Mouse (Mus musculus): ENCODE measurements around the gene Nr4a1.

Nr4a1 gene

DNA sequence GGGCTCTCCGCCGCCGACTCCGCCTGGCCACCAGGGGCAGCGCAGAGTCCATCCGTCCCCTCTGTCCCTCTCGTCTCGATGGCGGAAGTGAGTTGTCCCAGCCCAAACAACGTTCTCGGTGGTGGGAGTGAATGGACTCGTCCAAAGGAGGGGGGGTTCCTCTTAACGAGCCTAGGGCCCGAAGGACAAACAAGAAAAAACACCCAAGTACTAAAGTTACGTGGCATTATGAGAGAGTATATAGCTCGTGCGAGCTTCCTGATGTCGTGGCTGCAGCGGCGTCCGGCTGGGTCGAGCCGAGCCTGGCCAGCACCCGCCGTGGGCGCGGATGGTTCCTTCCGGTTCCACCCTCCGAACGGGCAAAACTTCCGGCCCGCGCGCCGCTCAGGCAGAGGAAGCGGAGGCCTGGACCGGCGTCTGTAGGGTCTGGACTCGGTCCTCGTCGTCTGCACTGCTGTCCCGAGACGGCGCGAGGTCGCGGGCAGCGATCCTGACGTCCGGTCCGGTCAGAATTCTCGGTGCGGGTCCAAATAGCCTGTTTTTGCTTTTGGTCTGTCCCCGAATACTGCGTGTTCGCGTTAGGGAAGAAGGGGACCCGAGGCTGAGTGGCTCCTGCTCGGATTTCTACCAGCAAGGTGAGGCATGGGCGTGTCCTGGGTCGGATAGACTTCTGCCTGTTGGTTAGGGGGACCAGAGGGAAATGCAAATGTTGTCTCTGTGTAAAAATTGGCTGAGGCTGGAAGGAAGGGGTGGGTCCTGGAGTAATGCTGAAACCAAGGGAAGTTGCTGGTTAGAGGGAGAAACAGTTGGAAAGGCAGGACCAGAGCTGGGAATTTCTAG lies 30.1 kb downstream of the Nr4a1 start, which contains the start of gene Atg101:
Atg101 (plus strand) TSS at position 362 of the 840 bp plus-strand sequence.
- peak; percentile 34 for DNase-seq (ENCODE audit: extremely low read depth, low read depth, low spot score)

DNA sequence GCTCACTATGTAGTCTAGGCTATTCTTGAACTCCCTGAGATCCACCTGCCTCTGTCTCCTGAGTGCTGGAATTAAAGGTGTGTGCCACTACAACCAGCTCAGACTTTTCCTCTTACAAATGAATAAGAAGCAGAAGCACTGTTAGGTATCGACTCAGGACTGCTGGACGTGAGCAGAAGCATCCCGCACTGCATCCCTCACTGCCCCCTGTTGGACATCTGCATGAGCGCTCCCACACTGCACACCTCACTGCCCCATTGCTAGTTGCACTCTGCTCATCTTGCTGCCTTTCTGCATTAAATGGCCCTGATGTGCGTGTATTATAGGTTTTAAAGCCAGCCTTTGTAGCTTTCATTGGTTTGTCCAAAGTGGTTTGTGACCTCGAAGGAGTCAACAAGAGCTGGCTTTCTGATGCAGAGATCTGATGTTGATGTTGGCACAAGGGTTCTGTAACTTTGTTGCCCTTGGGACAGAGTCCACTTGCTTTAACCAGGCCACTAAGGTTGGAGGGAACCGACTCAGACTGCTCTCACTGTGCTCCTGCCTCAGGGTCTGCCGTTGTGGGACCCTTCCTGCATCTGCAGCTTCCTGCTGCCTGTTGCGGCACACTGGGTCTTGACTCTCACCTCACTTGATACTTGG lies 32.2 kb downstream of the Nr4a1 start:
- no peak for DNase-seq (ENCODE audit: extremely low read depth, low read depth, low spot score)

GRCm38 (mm10) chr15:101287361-101287760 lies 33.3 kb downstream of the Nr4a1 start:
- no peak for DNase-seq (ENCODE audit: extremely low read depth, low read depth, low spot score)

DNA sequence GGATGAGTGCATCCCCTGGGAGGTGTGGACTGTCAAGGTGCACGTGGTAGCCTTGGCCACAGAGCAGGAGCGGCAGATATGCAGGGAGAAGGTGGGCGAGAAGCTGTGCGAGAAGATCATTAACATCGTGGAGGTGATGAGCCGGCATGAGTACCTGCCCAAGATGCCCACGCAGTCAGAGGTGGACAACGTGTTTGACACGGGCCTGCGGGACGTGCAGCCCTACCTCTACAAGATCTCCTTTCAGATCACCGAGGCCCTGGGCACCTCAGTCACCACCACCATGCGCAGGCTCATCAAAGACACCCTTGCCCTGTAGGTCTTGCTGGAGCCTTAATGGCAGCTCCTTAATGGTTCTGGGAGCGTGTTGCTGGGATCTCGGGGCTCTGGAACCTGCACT lies 36.3 kb downstream of the Nr4a1 start:
- DNase-seq (ENCODE audit: extremely low read depth, low read depth, low spot score): no peak

DNA sequence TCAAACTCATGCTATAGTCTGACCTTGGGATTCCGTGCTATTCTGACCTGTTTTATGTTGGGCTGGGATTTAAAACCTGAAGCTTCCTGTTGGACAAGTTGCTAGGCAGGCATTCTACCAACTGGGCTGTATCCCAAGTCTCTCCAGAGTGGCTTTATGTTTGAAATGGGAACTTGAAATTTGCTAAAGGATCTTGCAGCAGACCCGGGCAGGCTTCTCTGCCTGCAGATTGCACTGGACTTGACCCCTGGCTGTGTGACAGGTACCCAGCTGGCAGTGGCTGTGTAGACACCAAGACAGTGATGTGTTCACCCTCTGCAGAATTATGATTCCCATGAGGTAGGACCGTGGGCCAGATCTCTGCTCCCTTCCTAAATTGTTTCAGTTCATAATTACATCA lies 37.9 kb downstream of the Nr4a1 start:
- peak; percentile 52 for DNase-seq (ENCODE audit: extremely low read depth, low read depth, low spot score)

GRCm38 (mm10) chr15:101293025-101293621 lies 39.1 kb downstream of the Nr4a1 start, which contains the start of gene 6030408B16Rik:
6030408B16Rik (plus strand) TSS chr15:101293212.
- no peak for DNase-seq (ENCODE audit: extremely low read depth, low read depth, low spot score)

- no peak for DNase-seq (ENCODE audit: extremely low read depth, low read depth, low spot score)
These were observed 40.2 kb downstream of the Nr4a1 start for GRCm38 (mm10) chr15:101294028-101294894.

DNA sequence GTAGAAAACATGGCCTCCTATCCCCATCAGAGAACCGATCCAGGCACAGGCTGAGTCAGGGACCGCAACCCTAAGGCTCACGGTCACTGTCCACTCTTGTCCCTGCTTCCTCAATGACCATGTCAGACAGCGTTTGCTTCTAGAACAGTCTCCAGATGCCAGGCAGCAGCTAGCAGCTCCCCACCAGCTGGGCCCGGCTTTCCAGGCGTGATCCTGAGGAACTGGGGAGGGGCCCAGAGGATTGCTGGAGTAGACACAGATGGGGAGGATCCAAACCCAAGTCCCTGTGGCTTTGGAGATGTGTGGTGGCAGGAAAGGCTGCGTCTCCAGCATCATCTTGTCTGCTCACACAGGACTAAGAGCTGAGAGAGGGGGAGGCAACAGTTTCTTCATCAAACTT lies 41.0 kb downstream of the Nr4a1 start:
- no peak for DNase-seq (ENCODE audit: extremely low read depth, low read depth, low spot score)

DNA sequence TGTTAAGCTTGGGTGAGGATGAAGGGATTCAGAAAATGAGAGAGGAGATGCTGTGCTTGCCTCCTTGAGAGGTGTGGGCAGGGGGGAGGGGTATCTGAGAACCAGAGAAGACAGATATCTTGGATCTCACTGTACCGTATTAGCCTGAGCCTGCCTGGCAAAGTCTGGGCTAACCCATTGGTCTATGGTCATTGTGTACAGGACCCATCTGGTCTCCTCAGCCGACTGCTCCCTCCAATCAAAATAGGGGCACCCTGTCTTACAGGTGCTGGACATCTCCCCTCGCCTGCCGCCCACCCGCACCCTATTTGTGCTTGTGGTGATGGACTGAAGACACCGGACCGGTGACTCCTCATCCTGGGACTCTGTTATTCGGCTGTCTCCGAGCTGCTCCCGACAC lies 41.5 kb downstream of the Nr4a1 start:
- DNase-seq (ENCODE audit: extremely low read depth, low read depth, low spot score): no peak

GRCm38 (mm10) chr15:101296091-101296490 lies 42.0 kb downstream of the Nr4a1 start:
- no peak for DNase-seq (ENCODE audit: extremely low read depth, low read depth, low spot score)

DNA sequence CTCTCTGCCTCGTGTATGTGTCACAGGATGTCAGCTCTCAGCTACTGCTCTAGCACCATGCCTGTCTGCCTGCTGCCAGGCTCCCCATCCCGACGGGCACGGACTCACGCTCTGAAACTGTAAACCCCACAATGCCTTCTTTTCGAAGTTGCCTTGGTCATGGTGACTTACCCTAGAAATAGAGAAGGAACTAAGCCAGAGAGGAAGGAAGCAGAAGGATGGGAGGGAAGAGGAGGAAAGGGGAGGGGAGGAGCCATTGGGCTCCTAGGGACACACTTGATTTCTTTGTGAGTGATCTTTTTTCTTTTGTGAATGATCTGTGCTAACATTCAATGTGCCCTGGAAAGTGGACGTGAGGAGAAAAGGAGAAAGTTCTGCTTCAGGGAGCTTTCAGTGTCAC lies 43.9 kb downstream of the Nr4a1 start:
- DNase-seq (ENCODE audit: extremely low read depth, low read depth, low spot score): no peak

GRCm38 (mm10) chr15:101298550-101298949 lies 44.5 kb downstream of the Nr4a1 start:
- DNase-seq (ENCODE audit: extremely low read depth, low read depth, low spot score): no peak

DNA sequence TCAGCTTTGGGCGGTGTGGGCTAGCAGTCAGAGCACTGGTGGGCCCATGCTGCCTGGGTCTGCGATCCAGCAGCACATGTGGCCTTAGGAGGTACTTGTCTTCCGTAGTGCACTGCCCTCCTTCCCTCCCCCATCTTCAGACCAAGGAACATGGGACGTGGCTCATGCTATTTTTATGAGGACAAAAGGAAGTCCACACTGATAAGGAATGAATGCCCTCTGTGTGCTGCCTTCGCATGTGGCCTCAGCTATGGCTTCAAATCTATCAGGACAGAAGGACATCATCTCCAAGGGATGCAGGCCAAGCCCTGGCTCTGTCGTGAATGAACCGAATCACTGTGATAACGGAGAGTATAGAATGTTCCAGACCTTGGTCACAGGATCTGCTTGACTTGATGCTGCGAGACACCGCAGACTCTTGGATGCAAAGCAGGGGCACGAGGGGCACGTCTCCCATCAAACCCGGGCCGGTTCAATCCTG lies 45.5 kb downstream of the Nr4a1 start:
- no peak for DNase-seq (ENCODE audit: extremely low read depth, low read depth, low spot score)

GRCm38 (mm10) chr15:101300128-101300527 lies 46.1 kb downstream of the Nr4a1 start:
- DNase-seq (ENCODE audit: extremely low read depth, low read depth, low spot score): no peak

GRCm38 (mm10) chr15:101302201-101302600 lies 48.1 kb downstream of the Nr4a1 start:
- no peak for DNase-seq (ENCODE audit: extremely low read depth, low read depth, low spot score)

DNA sequence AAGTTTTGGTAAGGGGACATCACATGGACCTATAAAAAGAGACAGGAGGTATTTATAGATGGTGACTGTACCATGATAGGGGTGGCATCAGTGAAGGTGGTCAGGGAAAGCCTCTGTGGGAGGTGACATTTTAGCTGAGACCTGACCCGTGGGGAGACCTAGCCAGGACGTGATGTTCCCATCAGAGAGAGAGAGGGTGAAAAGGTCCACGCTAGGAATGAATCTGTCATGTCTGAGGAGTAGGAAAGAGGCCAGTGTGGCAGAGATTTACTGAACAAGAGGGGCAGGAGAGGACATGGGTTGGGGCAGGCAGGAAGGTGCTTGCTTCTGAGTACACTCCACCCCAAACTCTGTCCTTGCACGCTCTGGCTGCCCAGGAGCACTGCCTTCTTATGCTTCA lies 49.8 kb downstream of the Nr4a1 start:
- no peak for DNase-seq (ENCODE audit: extremely low read depth, low read depth, low spot score)

GRCm38 (mm10) chr15:101306459-101306858 lies 52.4 kb downstream of the Nr4a1 start:
- no peak for DNase-seq (ENCODE audit: extremely low read depth, low read depth, low spot score)

DNA sequence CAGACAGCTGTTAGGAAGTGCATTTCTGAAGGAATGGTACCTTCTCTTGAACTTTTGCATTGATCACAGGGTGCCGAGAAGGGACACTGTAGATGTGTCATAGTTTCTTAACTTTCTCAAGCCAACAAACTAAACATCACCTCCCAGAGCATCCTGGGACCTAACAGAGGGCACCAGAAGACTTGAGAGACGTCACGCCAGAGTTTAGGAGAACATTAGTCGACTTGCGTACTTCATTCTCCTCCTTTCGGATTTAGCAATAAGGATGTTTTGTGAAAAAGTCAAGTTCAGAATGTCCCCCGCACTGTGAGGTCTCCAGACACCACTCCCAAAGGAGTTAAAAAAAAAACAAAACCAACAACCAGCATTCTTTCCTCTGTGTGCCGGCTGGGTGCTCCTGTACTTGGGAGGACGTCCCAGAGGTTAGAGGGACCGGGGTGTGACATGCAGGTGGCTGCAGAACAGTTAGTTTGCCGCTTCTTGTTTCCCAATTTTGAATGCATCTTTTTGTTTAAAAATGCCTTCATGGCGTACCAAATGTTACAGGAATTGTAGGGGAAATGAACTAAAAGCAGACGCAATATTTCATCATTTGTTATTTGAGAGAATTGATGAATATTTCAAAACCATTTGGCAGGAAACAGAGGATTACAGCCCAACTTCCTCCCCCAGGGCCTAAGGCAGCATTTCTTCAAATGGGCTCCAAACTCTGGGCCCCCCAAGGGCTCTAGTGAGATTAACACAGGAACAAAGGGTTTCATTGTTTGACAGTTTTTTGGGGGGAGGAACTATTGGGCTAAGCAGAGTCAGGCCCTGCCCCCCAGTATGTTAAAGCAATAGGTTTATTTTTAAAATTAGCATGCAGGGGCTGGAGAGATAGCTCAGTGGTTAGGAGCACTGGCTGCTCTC lies 54.6 kb downstream of the Nr4a1 start:
- DNase-seq (ENCODE audit: extremely low read depth, low read depth, low spot score): peak; percentile 42

- DNase-seq (ENCODE audit: extremely low read depth, low read depth, low spot score): no peak
These were observed 55.4 kb downstream of the Nr4a1 start for GRCm38 (mm10) chr15:101309493-101309892.
